Mouse (Mus musculus) B cell, adult 2 months (primary cell): ENCODE data around the gene Gas7.

Experiments
- DNase-seq, 2 experiments: peaks; one replicate each; pipeline ENCODE4 v3.0.0; 2022

Gene Gas7

GRCm38 (mm10) chr11:67581549-67581948 lies 126.3 kb downstream of the Gas7 start:
- DNase-seq, result no peak

GRCm38 (mm10) chr11:67582570-67582969 lies 127.3 kb downstream of the Gas7 start:
- DNase-seq, result no peak

GRCm38 (mm10) chr11:67585016-67585415 lies 129.8 kb downstream of the Gas7 start:
- no peak for DNase-seq

GRCm38 (mm10) chr11:67585629-67586028 lies 130.4 kb downstream of the Gas7 start:
- DNase-seq, result no peak

GRCm38 (mm10) chr11:67586231-67586994 lies 131.2 kb downstream of the Gas7 start:
- no peak for DNase-seq

GRCm38 (mm10) chr11:67588196-67588827 lies 133.1 kb downstream of the Gas7 start:
- DNase-seq, result no peak

- peak; percentile 76 to 79 for DNase-seq
These were observed 133.6 kb downstream of the Gas7 start for GRCm38 (mm10) chr11:67588828-67589314.

GRCm38 (mm10) chr11:67596233-67596632 lies 141.0 kb downstream of the Gas7 start:
- DNase-seq, result no peak

- DNase-seq, result no peak
These were observed 141.6 kb downstream of the Gas7 start for GRCm38 (mm10) chr11:67596856-67597255.

GRCm38 (mm10) chr11:67597388-67597787 lies 142.2 kb downstream of the Gas7 start:
- no peak for DNase-seq

GRCm38 (mm10) chr11:67599141-67599540 lies 143.9 kb downstream of the Gas7 start:
- no peak for DNase-seq

- no peak for DNase-seq
These were observed 145.6 kb downstream of the Gas7 start for GRCm38 (mm10) chr11:67600710-67601430.

GRCm38 (mm10) chr11:67602711-67603369 lies 147.6 kb downstream of the Gas7 start:
- DNase-seq, result no peak

- DNase-seq, result peak; percentile 57 to 61
These were observed 149.2 kb downstream of the Gas7 start for GRCm38 (mm10) chr11:67604481-67604880.

GRCm38 (mm10) chr11:67608114-67608683 lies 153.0 kb downstream of the Gas7 start:
- peak; percentile 42 to 45 for DNase-seq

GRCm38 (mm10) chr11:67612158-67612839 lies 157.1 kb downstream of the Gas7 start:
- no peak for DNase-seq

- DNase-seq, result no peak
These were observed 161.5 kb downstream of the Gas7 start for GRCm38 (mm10) chr11:67616557-67617239.

GRCm38 (mm10) chr11:67622340-67622739 lies 167.1 kb downstream of the Gas7 start:
- no peak for DNase-seq

GRCm38 (mm10) chr11:67627179-67627578 lies 171.9 kb downstream of the Gas7 start:
- no peak for DNase-seq

- DNase-seq, result no peak
These were observed 173.3 kb downstream of the Gas7 start for GRCm38 (mm10) chr11:67628522-67628921.

GRCm38 (mm10) chr11:67632906-67633305 lies 177.7 kb downstream of the Gas7 start:
- no peak for DNase-seq
